Mouse (Mus musculus): Measurements from ENCODE around the gene Ubl3. TPM values are rescaled to one million over a fixed set of nuclear protein-coding genes. Genes with fewer than 3 reads are reported as not detected.
A peak's percentile ranks its signal among the peaks of the same experiment; 100 is the strongest.

Ubl3 gene
- polyA plus RNA-seq (2012; fragmentation: generic; extraction: Trizol): 43.3 TPM

DNA sequence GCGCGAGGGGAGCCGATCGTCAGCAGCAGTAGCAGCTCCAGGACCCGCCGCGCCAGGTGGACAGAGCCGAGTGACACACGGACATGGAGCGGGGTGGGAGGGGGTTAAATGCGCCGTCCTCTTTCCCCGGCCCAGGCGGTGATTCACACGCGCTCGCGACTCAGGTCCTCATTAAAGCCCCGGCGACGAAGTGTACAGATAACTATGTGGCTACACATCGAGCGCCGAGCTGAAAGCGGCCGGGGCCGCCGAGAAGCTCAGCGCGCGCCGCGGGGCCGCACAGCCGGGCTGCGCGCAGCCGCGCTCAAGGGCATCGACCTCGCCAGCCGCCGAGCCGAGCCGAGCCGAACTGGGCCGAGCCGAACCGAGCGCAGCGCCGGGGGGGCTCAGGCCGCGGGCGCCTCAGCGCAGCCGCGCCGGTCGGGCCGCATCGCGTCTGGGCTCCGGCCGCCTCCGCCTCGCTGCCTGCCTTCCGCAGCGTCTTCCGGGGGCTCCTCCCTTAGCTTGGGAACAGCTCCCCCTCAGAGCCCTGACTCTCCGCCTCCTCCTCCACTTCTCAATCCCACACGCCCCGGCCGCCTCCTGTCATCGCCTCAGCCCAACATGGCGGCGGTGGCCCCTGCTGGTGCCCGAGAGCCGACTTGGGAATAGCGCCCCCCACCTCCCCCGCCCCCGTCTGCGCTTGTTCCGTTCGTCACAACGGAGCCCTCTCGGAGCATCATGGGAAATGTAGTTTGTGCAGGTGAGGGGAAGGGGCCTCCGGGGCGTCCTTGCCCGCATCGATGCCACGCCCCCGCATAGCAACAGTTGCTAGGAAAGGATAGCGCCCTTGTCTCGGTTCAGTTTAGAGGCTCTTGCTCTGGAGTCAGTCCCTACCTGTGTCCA lies at the start of gene Ubl3:
Ubl3 (minus strand) TSS at position 603 of the 885 bp plus-strand sequence.
- H3K27me3 ChIP-seq (ENCODE audit: control insufficient read depth, insufficient read depth, insufficient read length): no peaks in the 10 kb centered on the region
- H3K36me3 ChIP-seq (ENCODE audit: control insufficient read depth, insufficient read depth): no peaks in the 10 kb centered on the region
- H3K4me3 ChIP-seq: peak within 1 kb of the TSS; percentile 91
- peak within 1 kb of the TSS; percentile 79 for H3K4me2 ChIP-seq (ENCODE audit: low read depth)
- H3ac ChIP-seq (ENCODE audit: control insufficient read depth, insufficient read length): peak within 1 kb of the TSS; percentile 42
- peaks cover 45% of the 10 kb centered on the region for H3K79me2 ChIP-seq (ENCODE audit: control insufficient read depth, insufficient read depth)
- TF ChIP-seq POLR2AphosphoS2 (IDR thresholded peaks at IDR 0.05; ENCODE audit: insufficient read length, low read depth) (peak; percentile 91), POLR2A (IDR thresholded peaks at IDR 0.05; ENCODE audit: insufficient read length, low read depth) (peak; percentile 97), USF1 (IDR thresholded peaks at IDR 0.05; ENCODE audit: low read depth) (no peak), MYOD1 (IDR thresholded peaks at IDR 0.05; ENCODE audit: control insufficient read depth in 1 of 3, insufficient read length in 2 of 3, low read depth in 2 of 3) (peak in 2 of 3 experiments; percentile 58 to 80), MYOG (IDR thresholded peaks at IDR 0.05; ENCODE audit: control insufficient read depth in 1 of 3, insufficient read depth in 1 of 3, insufficient read length in 2 of 3, low read depth in 2 of 3) (peak in 1 of 3 experiments; percentile 52), E2F4 (IDR thresholded peaks at IDR 0.05; ENCODE audit: insufficient read depth) (no peak)

DNA sequence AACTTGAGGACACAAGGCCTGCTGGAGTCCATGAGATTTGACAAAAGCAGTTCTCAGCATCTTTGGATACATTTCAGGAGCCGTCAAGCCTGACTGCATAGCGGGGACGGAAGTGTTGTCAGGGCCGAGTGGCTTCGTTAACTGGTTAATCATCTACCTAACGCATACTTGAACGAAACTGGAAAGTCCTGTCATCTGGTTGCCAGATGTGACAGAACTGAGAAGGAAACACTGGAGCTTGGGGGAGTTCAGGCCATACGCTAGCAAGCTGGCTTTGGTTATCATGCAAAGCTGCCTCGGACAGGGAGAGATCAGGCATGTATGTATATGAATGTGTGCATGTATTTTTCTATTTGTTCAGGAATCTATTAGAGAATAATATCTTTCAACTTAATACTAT lies 45.8 kb upstream of the Ubl3 start:
- no peak overlapping the region for H3K4me2 ChIP-seq (ENCODE audit: low read depth)
- H3ac ChIP-seq (ENCODE audit: control insufficient read depth, insufficient read length): no peak overlapping the region
- H3K4me3 ChIP-seq: no peak overlapping the region
- no peaks in the 10 kb centered on the region for H3K27me3 ChIP-seq (ENCODE audit: control insufficient read depth, insufficient read depth, insufficient read length)
- H3K79me2 ChIP-seq (ENCODE audit: control insufficient read depth, insufficient read depth): no peaks in the 10 kb centered on the region
- TF ChIP-seq REST (IDR thresholded peaks at IDR 0.05; ENCODE audit: insufficient read depth, insufficient read length): no peak
- no peak for TF ChIP-seq CEBPB (IDR thresholded peaks at IDR 0.05; ENCODE audit: insufficient read depth, poor library complexity, severe bottlenecking)
- TF ChIP-seq TCF3 (IDR thresholded peaks at IDR 0.05; ENCODE audit: insufficient read length, low read depth): no peak
- TF ChIP-seq MYOG (IDR thresholded peaks at IDR 0.05; ENCODE audit: control insufficient read depth in 1 of 3, insufficient read depth in 1 of 3, insufficient read length in 2 of 3, low read depth in 2 of 3): no peak
- no peak for TF ChIP-seq TCF12 (IDR thresholded peaks at IDR 0.05; ENCODE audit: insufficient read depth, poor library complexity, severe bottlenecking)
- no peak for TF ChIP-seq SRF (IDR thresholded peaks at IDR 0.05; ENCODE audit: control insufficient read depth, insufficient read length, low read depth)
- TF ChIP-seq E2F4 (IDR thresholded peaks at IDR 0.05; ENCODE audit: insufficient read depth): no peak
- no peak for TF ChIP-seq MYOD1 (IDR thresholded peaks at IDR 0.05; ENCODE audit: control insufficient read depth in 1 of 3, insufficient read length in 2 of 3, low read depth in 2 of 3)
- no peak for TF ChIP-seq POLR2AphosphoS2 (IDR thresholded peaks at IDR 0.05; ENCODE audit: insufficient read length, low read depth)
- TF ChIP-seq MAX (IDR thresholded peaks at IDR 0.05; ENCODE audit: low read depth): no peak
- TF ChIP-seq USF1 (IDR thresholded peaks at IDR 0.05; ENCODE audit: low read depth): no peak
- no peak for TF ChIP-seq POLR2A (IDR thresholded peaks at IDR 0.05; ENCODE audit: insufficient read length, low read depth)
- H3K36me3 ChIP-seq (ENCODE audit: control insufficient read depth, insufficient read depth): no peaks in the 10 kb centered on the region

GRCm38 (mm10) chr5:148596086-148596753 lies 43.6 kb upstream of the Ubl3 start:
- Histone ChIP-seq H3K79me2 (ENCODE audit: control insufficient read depth, insufficient read depth) (no peaks in the 10 kb centered on the region), H3ac (ENCODE audit: control insufficient read depth, insufficient read length) (no peak overlapping the region), H3K4me2 (ENCODE audit: low read depth) (no peak overlapping the region), H3K36me3 (ENCODE audit: control insufficient read depth, insufficient read depth) (no peaks in the 10 kb centered on the region), H3K4me3 (no peak overlapping the region), H3K27me3 (ENCODE audit: control insufficient read depth, insufficient read depth, insufficient read length) (no peaks in the 10 kb centered on the region)
- TF ChIP-seq POLR2A (IDR thresholded peaks at IDR 0.05; ENCODE audit: insufficient read length, low read depth): no peak
- no peak for TF ChIP-seq TCF12 (IDR thresholded peaks at IDR 0.05; ENCODE audit: insufficient read depth, poor library complexity, severe bottlenecking)
- no peak for TF ChIP-seq SRF (IDR thresholded peaks at IDR 0.05; ENCODE audit: control insufficient read depth, insufficient read length, low read depth)

DNA sequence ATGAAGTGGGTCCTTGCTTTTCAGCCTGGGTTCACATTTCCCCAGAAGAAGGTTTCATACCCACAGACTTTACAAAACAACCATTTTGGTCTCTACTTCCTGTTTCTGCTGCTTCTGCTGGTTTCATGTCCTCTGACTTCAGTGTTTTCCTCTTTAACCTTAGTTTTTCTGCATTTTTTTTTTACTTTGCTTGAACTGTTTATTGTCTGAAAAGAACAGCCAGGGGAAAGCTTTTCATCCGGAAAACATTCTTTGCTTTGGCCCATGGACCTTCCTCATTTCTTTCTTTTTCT lies 42.8 kb upstream of the Ubl3 start:
- H3K4me3 ChIP-seq: no peak overlapping the region
- no peaks in the 10 kb centered on the region for H3K79me2 ChIP-seq (ENCODE audit: control insufficient read depth, insufficient read depth)
- no peak overlapping the region for H3K4me2 ChIP-seq (ENCODE audit: low read depth)
- TF ChIP-seq E2F4 (IDR thresholded peaks at IDR 0.05; ENCODE audit: insufficient read depth): no peak
- no peak for TF ChIP-seq MYOD1 (IDR thresholded peaks at IDR 0.05; ENCODE audit: control insufficient read depth in 1 of 3, insufficient read length in 2 of 3, low read depth in 2 of 3)
- no peak for TF ChIP-seq POLR2AphosphoS2 (IDR thresholded peaks at IDR 0.05; ENCODE audit: insufficient read length, low read depth)
- no peak for TF ChIP-seq POLR2A (IDR thresholded peaks at IDR 0.05; ENCODE audit: insufficient read length, low read depth)
- TF ChIP-seq REST (IDR thresholded peaks at IDR 0.05; ENCODE audit: insufficient read depth, insufficient read length): no peak
- TF ChIP-seq TCF3 (IDR thresholded peaks at IDR 0.05; ENCODE audit: insufficient read length, low read depth): no peak
- no peak for TF ChIP-seq MAX (IDR thresholded peaks at IDR 0.05; ENCODE audit: low read depth)
- TF ChIP-seq SRF (IDR thresholded peaks at IDR 0.05; ENCODE audit: control insufficient read depth, insufficient read length, low read depth): no peak
- no peak for TF ChIP-seq TCF12 (IDR thresholded peaks at IDR 0.05; ENCODE audit: insufficient read depth, poor library complexity, severe bottlenecking)
- TF ChIP-seq USF1 (IDR thresholded peaks at IDR 0.05; ENCODE audit: low read depth): no peak
- no peak for TF ChIP-seq CEBPB (IDR thresholded peaks at IDR 0.05; ENCODE audit: insufficient read depth, poor library complexity, severe bottlenecking)
- TF ChIP-seq MYOG (IDR thresholded peaks at IDR 0.05; ENCODE audit: control insufficient read depth in 1 of 3, insufficient read depth in 1 of 3, insufficient read length in 2 of 3, low read depth in 2 of 3): no peak
- no peak overlapping the region for H3ac ChIP-seq (ENCODE audit: control insufficient read depth, insufficient read length)
- no peaks in the 10 kb centered on the region for H3K27me3 ChIP-seq (ENCODE audit: control insufficient read depth, insufficient read depth, insufficient read length)
- no peaks in the 10 kb centered on the region for H3K36me3 ChIP-seq (ENCODE audit: control insufficient read depth, insufficient read depth)

Measured in myocyte (in vitro differentiated cells).